Mouse (Mus musculus): ENCODE results near the gene Tspan32. TPM values are rescaled to one million over a fixed set of nuclear protein-coding genes. Genes with fewer than 3 reads are reported as not detected.

The Tspan32 gene
- polyA plus RNA-seq, 1 experiment from 2014 or later = 6.0 TPM

- Histone ChIP-seq H3K4me1 (peaks cover 38% of the 10 kb centered on the region), H3K36me3 (no peaks in the 10 kb centered on the region), H3K9me3 (replicated peaks) (no peaks in the 10 kb centered on the region), H3K27me3 (ENCODE audit: low read depth, poor library complexity, severe bottlenecking) (no peaks in the 10 kb centered on the region; the same call in 1 of the 2 replicates), H3K27ac (replicated peaks) (no peak overlapping the region; the same call in 1 of the 2 replicates), H3K4me3 (no peak overlapping the region)
- 92% methylated on average over 5 of the region's 5 CpGs for WGBS
- DNase-seq (ENCODE audit: low spot score) = no peak
Measured at GRCm38 (mm10) chr7:143012230-143012875, 7.5 kb downstream of the Tspan32 start.

- Histone ChIP-seq H3K4me1 (peaks cover 27% of the 10 kb centered on the region), H3K4me3 (no peak overlapping the region), H3K36me3 (no peaks in the 10 kb centered on the region), H3K27ac (replicated peaks) (no peak overlapping the region; the same call in 1 of the 2 replicates), H3K27me3 (ENCODE audit: low read depth, poor library complexity, severe bottlenecking) (no peaks in the 10 kb centered on the region; the same call in 1 of the 2 replicates), H3K9me3 (replicated peaks) (no peaks in the 10 kb centered on the region)
- WGBS = 74% methylated on average over 8 of the region's 8 CpGs
- DNase-seq (ENCODE audit: low spot score) = no peak
Measured at GRCm38 (mm10) chr7:143013420-143014178, 8.8 kb downstream of the Tspan32 start.

- no peak overlapping the region for H3K27ac ChIP-seq (replicated peaks)
- DNase-seq (ENCODE audit: low spot score) = no peak
- H3K4me3 ChIP-seq = no peak overlapping the region
- H3K27me3 ChIP-seq (ENCODE audit: low read depth, poor library complexity, severe bottlenecking) = no peaks in the 10 kb centered on the region; the same call in 1 of the 2 replicates
- H3K36me3 ChIP-seq = no peaks in the 10 kb centered on the region
- no peaks in the 10 kb centered on the region for H3K9me3 ChIP-seq (replicated peaks)
- H3K4me1 ChIP-seq = peaks cover 20% of the 10 kb centered on the region
- 85% methylated on average over 7 of the region's 7 CpGs for WGBS
Measured at GRCm38 (mm10) chr7:143014862-143015659, 10.2 kb downstream of the Tspan32 start.

- no peaks in the 10 kb centered on the region for H3K36me3 ChIP-seq
- no peak for DNase-seq (ENCODE audit: low spot score)
- H3K4me3 ChIP-seq = no peak overlapping the region
- peaks cover 20% of the 10 kb centered on the region for H3K4me1 ChIP-seq
- WGBS = 0% methylated on average over 1 of the region's 1 CpGs
- H3K9me3 ChIP-seq (replicated peaks) = no peaks in the 10 kb centered on the region
- no peak overlapping the region for H3K27ac ChIP-seq (replicated peaks)
- no peaks in the 10 kb centered on the region; the same call in 1 of the 2 replicates for H3K27me3 ChIP-seq (ENCODE audit: low read depth, poor library complexity, severe bottlenecking)
Measured at GRCm38 (mm10) chr7:143015755-143016423, 11.0 kb downstream of the Tspan32 start.

GRCm38 (mm10) chr7:143016424-143017142, 11.7 kb downstream of the Tspan32 start:
- WGBS = 50% methylated on average over 8 of the region's 9 CpGs
- no peaks in the 10 kb centered on the region for H3K36me3 ChIP-seq
- H3K27me3 ChIP-seq (ENCODE audit: low read depth, poor library complexity, severe bottlenecking) = no peaks in the 10 kb centered on the region; the same call in 1 of the 2 replicates
- no peaks in the 10 kb centered on the region for H3K9me3 ChIP-seq (replicated peaks)
- H3K4me1 ChIP-seq = peaks cover 20% of the 10 kb centered on the region
- DNase-seq (ENCODE audit: low spot score) = no peak
- H3K4me3 ChIP-seq = no peak overlapping the region
- H3K27ac ChIP-seq (replicated peaks) = no peak overlapping the region

- no peaks in the 10 kb centered on the region; the same call in 1 of the 2 replicates for H3K27me3 ChIP-seq (ENCODE audit: low read depth, poor library complexity, severe bottlenecking)
- no peak for DNase-seq (ENCODE audit: low spot score)
- H3K9me3 ChIP-seq (replicated peaks) = no peaks in the 10 kb centered on the region
- H3K27ac ChIP-seq (replicated peaks) = no peak overlapping the region
- no peaks in the 10 kb centered on the region for H3K36me3 ChIP-seq
- no peak overlapping the region for H3K4me3 ChIP-seq
- H3K4me1 ChIP-seq = peaks cover 20% of the 10 kb centered on the region
- 71% methylated on average over 4 of the region's 4 CpGs for WGBS
Measured at GRCm38 (mm10) chr7:143017181-143017580, 12.3 kb downstream of the Tspan32 start.

- Histone ChIP-seq H3K9me3 (replicated peaks) (no peaks in the 10 kb centered on the region), H3K27ac (replicated peaks) (no peak overlapping the region), H3K27me3 (ENCODE audit: low read depth, poor library complexity, severe bottlenecking) (no peaks in the 10 kb centered on the region; the same call in 1 of the 2 replicates), H3K4me3 (no peak overlapping the region), H3K36me3 (0 out of 2 replicates have a peak, but pooled peaks cover under 1% of the 10 kb centered on the region), H3K4me1 (peaks cover 9% of the 10 kb centered on the region; the same call in 1 of the 2 replicates)
- DNase-seq (ENCODE audit: low spot score) = no peak
Measured at GRCm38 (mm10) chr7:143020040-143020439, 15.2 kb downstream of the Tspan32 start.

GRCm38 (mm10) chr7:143020764-143021163, 15.9 kb downstream of the Tspan32 start:
- Histone ChIP-seq H3K27me3 (ENCODE audit: low read depth, poor library complexity, severe bottlenecking) (no peaks in the 10 kb centered on the region; the same call in 1 of the 2 replicates), H3K4me1 (peaks cover 7% of the 10 kb centered on the region; the same call in 1 of the 2 replicates), H3K4me3 (no peak overlapping the region), H3K27ac (replicated peaks) (no peak overlapping the region), H3K9me3 (replicated peaks) (no peaks in the 10 kb centered on the region), H3K36me3 (peaks cover 6% of the 10 kb centered on the region; the same call in 1 of the 2 replicates)
- DNase-seq (ENCODE audit: low spot score) = no peak
- WGBS = 80% methylated on average over 3 of the region's 3 CpGs

GRCm38 (mm10) chr7:143021356-143022164, 16.7 kb downstream of the Tspan32 start:
- Histone ChIP-seq H3K27me3 (ENCODE audit: low read depth, poor library complexity, severe bottlenecking) (no peaks in the 10 kb centered on the region; the same call in 1 of the 2 replicates), H3K36me3 (peaks cover 6% of the 10 kb centered on the region; the same call in 1 of the 2 replicates), H3K4me3 (no peak overlapping the region), H3K4me1 (no peaks in the 10 kb centered on the region), H3K27ac (replicated peaks) (no peak overlapping the region), H3K9me3 (replicated peaks) (no peaks in the 10 kb centered on the region)
- DNase-seq (ENCODE audit: low spot score) = no peak
- 69% methylated on average over 5 of the region's 5 CpGs for WGBS

- no peak overlapping the region for H3K4me3 ChIP-seq
- H3K9me3 ChIP-seq (replicated peaks) = no peaks in the 10 kb centered on the region
- no peaks in the 10 kb centered on the region for H3K27me3 ChIP-seq (ENCODE audit: low read depth, poor library complexity, severe bottlenecking)
- 93% methylated on average over 2 of the region's 2 CpGs for WGBS
- H3K36me3 ChIP-seq = peaks cover 6% of the 10 kb centered on the region; the same call in 1 of the 2 replicates
- H3K4me1 ChIP-seq = no peaks in the 10 kb centered on the region
- no peak overlapping the region for H3K27ac ChIP-seq (replicated peaks)
- DNase-seq (ENCODE audit: low spot score) = no peak
Measured at GRCm38 (mm10) chr7:143023499-143023898, 18.7 kb downstream of the Tspan32 start.

GRCm38 (mm10) chr7:143024293-143024692, 19.4 kb downstream of the Tspan32 start:
- H3K9me3 ChIP-seq (replicated peaks) = no peaks in the 10 kb centered on the region
- H3K36me3 ChIP-seq = peaks cover 6% of the 10 kb centered on the region; the same call in 1 of the 2 replicates
- H3K4me1 ChIP-seq = no peaks in the 10 kb centered on the region
- DNase-seq (ENCODE audit: low spot score) = no peak
- no peak overlapping the region for H3K27ac ChIP-seq (replicated peaks)
- WGBS = 92% methylated on average over 1 of the region's 1 CpGs
- no peaks in the 10 kb centered on the region for H3K27me3 ChIP-seq (ENCODE audit: low read depth, poor library complexity, severe bottlenecking)
- no peak overlapping the region for H3K4me3 ChIP-seq

Data from midbrain, embryonic 10.5 days (tissue).